Mouse (Mus musculus): Measurements from ENCODE around the gene Eif2b1. TPM values are rescaled to one million over a fixed set of nuclear protein-coding genes. Genes with fewer than 3 reads are reported as not detected.

Gene Eif2b1
- polyA plus RNA-seq, 1 experiment from 2014 or later = 75.2 TPM

DNA sequence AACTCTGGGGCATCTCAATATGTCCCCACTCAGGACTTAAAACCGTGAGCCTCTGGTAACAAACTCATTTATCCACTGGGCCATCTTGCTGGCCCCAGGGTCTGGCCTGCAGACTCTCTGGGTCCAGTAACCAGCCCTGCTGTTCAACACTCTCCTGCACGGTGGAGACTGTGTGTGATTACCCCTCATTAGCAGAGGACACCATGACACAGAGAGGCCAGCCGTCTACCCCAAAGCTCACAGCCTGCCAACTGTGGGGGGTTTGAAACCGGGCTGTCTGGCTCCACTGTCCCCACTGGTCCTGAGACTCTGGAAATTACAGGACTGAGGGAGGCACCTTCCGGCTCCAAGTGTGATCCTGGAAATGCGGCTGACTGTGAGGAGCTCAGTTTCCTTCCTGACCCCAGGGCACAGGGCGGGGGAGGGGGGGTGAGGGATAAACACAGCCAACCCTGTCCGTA is 49.7 kb downstream of the Eif2b1 start:
- no peaks in the 10 kb centered on the region for H3K27me3 ChIP-seq
- no peaks in the 10 kb centered on the region for H3K9me3 ChIP-seq
- no peak for ATAC-seq
- peaks cover 40% of the 10 kb centered on the region for H3K4me1 ChIP-seq (replicated peaks)
- peak overlapping the region; percentile 54 for H3K9ac ChIP-seq (replicated peaks)
- H3K4me2 ChIP-seq (replicated peaks) = peak overlapping the region; percentile 73
- 58% methylated on average over 8 of the region's 8 CpGs for WGBS
- peak overlapping the region; percentile 60; the same call in 1 of the 2 replicates for H3K4me3 ChIP-seq (replicated peaks)
- H3K27ac ChIP-seq = no peak overlapping the region
- H3K36me3 ChIP-seq = no peaks in the 10 kb centered on the region

DNA sequence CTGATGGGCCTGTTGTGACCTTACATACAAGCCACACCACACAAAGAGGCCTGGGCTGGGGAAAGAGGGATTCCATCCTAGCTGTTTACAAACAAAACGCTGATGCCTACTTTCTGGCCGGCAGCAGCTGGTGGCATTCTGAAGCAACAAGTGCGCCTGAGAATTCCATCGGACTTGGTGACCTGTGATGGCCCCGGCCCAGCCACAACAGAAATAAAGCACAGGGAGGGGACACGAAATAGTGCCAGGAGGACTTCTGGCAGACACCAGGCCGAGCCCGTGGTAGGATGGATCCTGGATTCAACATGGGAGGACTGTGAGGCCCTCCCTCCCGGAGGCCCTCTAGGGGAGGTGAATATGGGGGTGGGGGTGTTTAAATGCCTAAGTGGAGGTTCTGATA is 50.1 kb downstream of the Eif2b1 start:
- peaks cover 40% of the 10 kb centered on the region for H3K4me1 ChIP-seq (replicated peaks)
- H3K27me3 ChIP-seq = no peaks in the 10 kb centered on the region
- H3K4me3 ChIP-seq (replicated peaks) = peak overlapping the region; percentile 60; the same call in 1 of the 2 replicates
- H3K9ac ChIP-seq (replicated peaks) = peak overlapping the region; percentile 54
- no peaks in the 10 kb centered on the region for H3K9me3 ChIP-seq
- peak overlapping the region; percentile 73 for H3K4me2 ChIP-seq (replicated peaks)
- no peak overlapping the region for H3K27ac ChIP-seq
- no peaks in the 10 kb centered on the region for H3K36me3 ChIP-seq
- ATAC-seq = no peak
- 53% methylated on average over 9 of the region's 9 CpGs for WGBS

DNA sequence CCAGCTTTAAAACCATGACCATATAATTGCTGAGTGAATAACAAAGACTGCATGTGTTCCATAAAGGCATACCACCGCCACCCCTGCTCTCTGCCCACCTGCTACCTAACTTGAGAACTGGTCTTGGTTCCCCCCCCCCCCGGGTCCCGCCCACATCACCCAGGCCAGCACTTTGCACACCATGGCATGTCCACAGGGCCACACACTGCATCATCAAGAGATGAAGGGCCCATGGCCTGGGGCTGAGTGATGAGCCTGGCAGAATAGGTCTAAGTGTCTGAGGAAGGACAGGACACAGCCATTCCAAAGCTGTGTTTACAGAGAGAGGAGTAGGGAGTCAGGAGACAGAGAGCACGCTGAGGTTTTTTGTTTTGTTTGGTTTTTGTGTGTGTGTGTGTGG is 50.6 kb downstream of the Eif2b1 start:
- Histone ChIP-seq H3K36me3 (no peaks in the 10 kb centered on the region), H3K9me3 (no peaks in the 10 kb centered on the region), H3K4me2 (replicated peaks) (peak overlapping the region; percentile 73), H3K4me1 (replicated peaks) (peaks cover 40% of the 10 kb centered on the region), H3K27me3 (no peaks in the 10 kb centered on the region), H3K9ac (replicated peaks) (peak overlapping the region; percentile 54; the same call in 1 of the 2 replicates), H3K4me3 (replicated peaks) (no peak overlapping the region), H3K27ac (0 out of 2 replicates have a peak overlapping the region, but pooled peaks have one; percentile 3)
- 79% methylated on average over 4 of the region's 4 CpGs for WGBS
- ATAC-seq = no peak

DNA sequence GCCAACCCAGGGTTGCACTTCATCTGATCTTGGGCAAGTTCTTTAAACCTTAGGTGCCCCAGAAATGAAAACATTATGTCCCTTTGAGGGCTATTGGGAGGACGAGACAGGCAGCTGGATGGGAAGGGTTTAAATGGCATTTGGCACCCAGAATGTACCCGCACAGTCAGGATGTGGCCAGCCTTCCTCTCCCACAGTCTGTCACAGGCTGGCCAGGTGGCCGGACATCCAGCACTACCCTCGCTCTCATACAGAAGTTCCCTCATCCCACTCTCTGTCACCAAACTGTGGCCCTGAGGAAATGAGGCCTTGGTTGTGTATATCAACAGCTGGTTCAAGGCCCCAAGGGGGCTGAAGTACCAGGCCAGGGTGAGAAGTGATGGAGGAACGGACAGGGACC is 54.0 kb downstream of the Eif2b1 start:
- Histone ChIP-seq H3K4me1 (replicated peaks) (peaks cover 20% of the 10 kb centered on the region), H3K36me3 (peaks cover 7% of the 10 kb centered on the region), H3K4me3 (replicated peaks) (no peak overlapping the region), H3K4me2 (replicated peaks) (no peak overlapping the region), H3K27me3 (no peaks in the 10 kb centered on the region), H3K27ac (no peak overlapping the region), H3K9me3 (no peaks in the 10 kb centered on the region), H3K9ac (replicated peaks) (no peak overlapping the region)
- no peak for ATAC-seq
- 97% methylated on average over 5 of the region's 5 CpGs for WGBS

DNA sequence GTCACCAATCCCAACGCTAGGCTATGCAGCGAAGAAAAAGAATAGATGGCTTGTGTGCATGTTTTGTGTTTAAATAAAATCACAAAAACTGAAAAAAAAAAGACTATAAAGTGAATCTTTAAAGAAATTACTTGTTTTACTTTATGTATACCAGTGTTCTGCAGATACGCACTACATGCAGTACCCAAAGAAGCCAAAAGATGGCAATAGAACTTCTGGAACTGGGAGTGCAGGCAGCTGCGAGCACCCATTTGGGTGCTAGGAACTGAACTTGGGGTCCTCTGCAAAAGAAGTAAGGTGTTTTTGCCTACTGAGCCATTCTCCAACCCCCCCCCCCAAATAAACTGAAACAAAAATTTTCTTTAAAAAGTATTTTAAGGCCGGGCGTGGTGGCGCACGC is 55.9 kb downstream of the Eif2b1 start:
- H3K4me3 ChIP-seq (replicated peaks) = no peak overlapping the region
- no peak overlapping the region for H3K9ac ChIP-seq (replicated peaks)
- peaks cover 12% of the 10 kb centered on the region for H3K36me3 ChIP-seq
- WGBS = 94% methylated on average over 8 of the region's 8 CpGs
- no peaks in the 10 kb centered on the region for H3K27me3 ChIP-seq
- no peak overlapping the region for H3K4me2 ChIP-seq (replicated peaks)
- peaks cover under 1% of the 10 kb centered on the region for H3K4me1 ChIP-seq (replicated peaks)
- ATAC-seq = no peak
- no peaks in the 10 kb centered on the region for H3K9me3 ChIP-seq
- no peak overlapping the region for H3K27ac ChIP-seq

DNA sequence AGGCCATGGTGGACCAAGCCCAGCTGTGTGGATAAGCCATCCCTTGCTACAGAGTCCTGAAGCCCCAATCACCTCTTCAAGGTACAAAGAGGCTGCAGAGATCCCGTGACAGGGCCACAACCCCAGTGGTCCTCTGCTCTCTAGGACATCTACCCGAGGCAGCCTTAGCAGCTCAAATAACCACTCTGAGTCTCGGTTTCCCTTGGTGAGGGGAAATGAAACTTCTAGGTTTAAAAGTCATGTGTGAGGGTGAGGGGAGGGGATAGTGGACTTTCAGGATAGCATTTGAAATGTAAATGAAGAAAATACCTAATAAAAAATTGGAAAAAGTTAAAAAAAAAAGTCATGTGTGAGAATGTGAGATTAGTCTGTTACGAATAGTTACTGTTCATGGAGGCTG is 57.3 kb downstream of the Eif2b1 start:
- no peak overlapping the region for H3K9ac ChIP-seq (replicated peaks)
- no peak overlapping the region for H3K27ac ChIP-seq
- H3K27me3 ChIP-seq = no peaks in the 10 kb centered on the region
- ATAC-seq = no peak
- H3K4me2 ChIP-seq (replicated peaks) = no peak overlapping the region
- H3K9me3 ChIP-seq = no peaks in the 10 kb centered on the region
- peaks cover 16% of the 10 kb centered on the region for H3K36me3 ChIP-seq
- no peak overlapping the region for H3K4me3 ChIP-seq (replicated peaks)
- 90% methylated on average over 4 of the region's 4 CpGs for WGBS
- H3K4me1 ChIP-seq (replicated peaks) = no peaks in the 10 kb centered on the region

Other genes with a start within 250 kb of the Eif2b1 start
- gene Cdk2ap1, start 216.0 kb downstream of the Eif2b1 start, polyA plus RNA-seq (2015; fragmentation: Nextera tagmentation; extraction: Ambion mirVana) = 78.7 and 82.5 TPM in 2 replicates
- gene Sbno1, start 153.1 kb downstream of the Eif2b1 start, polyA plus RNA-seq (2015; fragmentation: Nextera tagmentation; extraction: Ambion mirVana) = 116 and 118 TPM in 2 replicates
- 20.4 and 23.6 TPM in 2 replicates for gene Kmt5a, start 139.2 kb downstream of the Eif2b1 start, polyA plus RNA-seq (2015; fragmentation: Nextera tagmentation; extraction: Ambion mirVana)
- gene Rilpl2, start 100.8 kb downstream of the Eif2b1 start, polyA plus RNA-seq (2015; fragmentation: Nextera tagmentation; extraction: Ambion mirVana) = 18.2 and 19.4 TPM in 2 replicates
- 26.1 and 26.3 TPM in 2 replicates for gene Snrnp35, start 96.0 kb downstream of the Eif2b1 start, polyA plus RNA-seq (2015; fragmentation: Nextera tagmentation; extraction: Ambion mirVana)
- 9.1 and 10.3 TPM in 2 replicates for gene Rilpl1, start 47.7 kb downstream of the Eif2b1 start, polyA plus RNA-seq (2015; fragmentation: Nextera tagmentation; extraction: Ambion mirVana)
- 345 and 368 TPM in 2 replicates for gene Tmed2, start 38.4 kb downstream of the Eif2b1 start, polyA plus RNA-seq (2015; fragmentation: Nextera tagmentation; extraction: Ambion mirVana)
- 28.0 and 28.2 TPM in 2 replicates for gene Ddx55, start 26.3 kb downstream of the Eif2b1 start, polyA plus RNA-seq (2015; fragmentation: Nextera tagmentation; extraction: Ambion mirVana)
- 62.9 and 63.9 TPM in 2 replicates for gene Gtf2h3, start within 50 bp of the Eif2b1 start, polyA plus RNA-seq (2015; fragmentation: Nextera tagmentation; extraction: Ambion mirVana)
- gene Atp6v0a2, start 49.4 kb upstream of the Eif2b1 start, polyA plus RNA-seq (2015; fragmentation: Nextera tagmentation; extraction: Ambion mirVana) = 40.9 and 47.3 TPM in 2 replicates
- gene Dnah10, start 146.0 kb upstream of the Eif2b1 start, polyA plus RNA-seq (2015; fragmentation: Nextera tagmentation; extraction: Ambion mirVana) = 0.08 and 0.13 TPM in 2 replicates